8 mouse cellular contexts compared by ENCODE assay signal in the genomic region with DNA sequence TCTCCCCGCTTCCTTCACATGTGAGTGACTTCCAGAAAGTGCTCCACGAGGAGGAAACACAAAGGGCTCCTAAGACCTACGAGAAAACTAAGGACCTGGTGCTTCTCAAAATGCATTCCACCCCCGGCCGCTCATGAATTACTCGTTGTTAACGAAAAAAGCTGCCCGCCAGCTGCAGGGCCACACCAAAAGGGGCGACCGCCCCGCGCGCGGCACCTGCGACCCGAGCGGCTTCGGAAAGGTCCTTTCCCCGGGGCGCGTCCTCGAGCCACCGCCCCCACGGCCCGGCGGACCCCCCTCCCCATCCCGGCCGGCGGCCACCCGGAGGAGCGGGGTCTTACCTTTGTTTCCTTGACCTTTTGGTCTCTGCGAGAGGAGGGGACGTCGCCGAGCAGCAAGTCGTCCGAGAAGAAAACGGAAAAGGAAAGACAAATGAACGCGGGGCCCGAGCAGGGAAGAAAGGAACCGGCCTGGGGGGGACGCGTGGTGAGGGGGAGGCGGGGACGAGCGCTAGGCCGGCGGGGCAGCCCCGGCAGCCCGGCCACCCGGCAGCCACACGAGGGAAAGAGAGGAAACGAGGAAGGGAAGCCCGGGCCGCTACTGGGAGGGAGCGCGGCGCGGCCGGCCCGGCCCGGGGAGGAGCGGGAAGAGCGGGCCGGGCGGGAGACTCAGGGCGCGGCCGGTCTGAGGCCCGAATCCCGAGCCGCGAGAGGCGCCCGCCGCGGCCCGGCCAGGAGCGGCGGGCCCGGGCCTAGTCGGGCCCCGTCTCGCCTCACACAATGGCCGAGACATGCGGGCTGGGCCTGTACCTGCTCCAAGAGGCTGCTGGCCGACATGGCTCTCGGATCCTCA. TPM values are rescaled to one million over a fixed set of nuclear protein-coding genes. Genes with fewer than 3 reads are reported as not detected.
A peak's percentile ranks its signal among the peaks of the same experiment; 100 is the strongest.
DNase-seq lines count a peak whose midpoint lies in the region; ATAC-seq and TF ChIP-seq lines count a peak whose summit lies in the region.

No protein-coding gene starts in this region.

- H3K4me3 ChIP-seq in embryonic facial prominence, embryonic 10.5 days, result peak overlapping the region; percentile 100
- peak overlapping the region; percentile 99 for H3K4me3 ChIP-seq in heart, embryonic 11.5 days (ENCODE audit: low read depth, low read length)
- peak overlapping the region; percentile 99 for H3K4me3 ChIP-seq in kidney, postnatal 0 days (replicated peaks; ENCODE audit: low read depth, low read length)
- peak overlapping the region; percentile 99 for H3K4me3 ChIP-seq in midbrain, embryonic 10.5 days

- no peaks in the 10 kb centered on the region for H3K9me3 ChIP-seq in embryonic facial prominence, embryonic 10.5 days
- H3K9me3 ChIP-seq in heart, embryonic 11.5 days (replicated peaks; ENCODE audit: control insufficient read depth, low read length), result no peaks in the 10 kb centered on the region
- H3K9me3 ChIP-seq in kidney, postnatal 0 days (replicated peaks; ENCODE audit: low read length), result no peaks in the 10 kb centered on the region
- no peaks in the 10 kb centered on the region for H3K9me3 ChIP-seq in midbrain, embryonic 10.5 days (replicated peaks)

- WGBS in embryonic facial prominence, embryonic 10.5 days, result under 1% methylated on average over 89 of the region's 89 CpGs
- under 1% methylated on average over 81 of the region's 89 CpGs for WGBS in heart, embryonic 11.5 days (ENCODE audit: insufficient replicate concordance)
- WGBS in kidney, postnatal 0 days, result under 1% methylated on average over 80 of the region's 89 CpGs
- under 1% methylated on average over 71 of the region's 89 CpGs for WGBS in midbrain, embryonic 10.5 days

- H3K9ac ChIP-seq in heart, embryonic 11.5 days (ENCODE audit: low read depth, low read length), result peak overlapping the region; percentile 99
- peak overlapping the region; percentile 96 for H3K9ac ChIP-seq in kidney, postnatal 0 days (ENCODE audit: low read depth, low read length)

- H3K27ac ChIP-seq in embryonic facial prominence, embryonic 10.5 days (replicated peaks), result peak overlapping the region; percentile 99
- peak overlapping the region; percentile 91 for H3K27ac ChIP-seq in heart, embryonic 11.5 days (ENCODE audit: low read depth, low read length)
- peak overlapping the region; percentile 96 for H3K27ac ChIP-seq in kidney, postnatal 0 days
- peak overlapping the region; percentile 99 for H3K27ac ChIP-seq in midbrain, embryonic 10.5 days (replicated peaks)

- no peak for TF ChIP-seq CTCF in kidney, postnatal 0 days (IDR thresholded peaks at IDR 0.05; ENCODE audit: low read depth)

- DNase-seq in B cell, adult 2 months, result peak; percentile 41 to 48
- DNase-seq in R1 (ENCODE audit: low read depth, low spot score), result peak; percentile 45
- peak; percentile 64 for DNase-seq in embryonic facial prominence, embryonic 10.5 days (ENCODE audit: low spot score)
- DNase-seq in kidney, postnatal 0 days (ENCODE audit: low spot score), result peak; percentile 44
- peak; percentile 58 for DNase-seq in midbrain, embryonic 10.5 days (ENCODE audit: low spot score)
- DNase-seq in spleen, postnatal 36 days (ENCODE audit: low spot score in 2 of 2), result peak; percentile 33 to 43

- peak overlapping the region; percentile 80 for H3K4me2 ChIP-seq in heart, embryonic 11.5 days
- H3K4me2 ChIP-seq in kidney, postnatal 0 days (ENCODE audit: low read length), result peak overlapping the region; percentile 90

- no peaks in the 10 kb centered on the region for H3K27me3 ChIP-seq in embryonic facial prominence, embryonic 10.5 days (replicated peaks; ENCODE audit: low read depth, poor library complexity, severe bottlenecking)
- H3K27me3 ChIP-seq in heart, embryonic 11.5 days (ENCODE audit: control insufficient read depth, insufficient read depth, low read length), result no peaks in the 10 kb centered on the region
- H3K27me3 ChIP-seq in kidney, postnatal 0 days (ENCODE audit: insufficient read depth, low read length), result no peaks in the 10 kb centered on the region
- no peaks in the 10 kb centered on the region for H3K27me3 ChIP-seq in midbrain, embryonic 10.5 days (ENCODE audit: low read depth, poor library complexity, severe bottlenecking)

- ATAC-seq in heart, embryonic 11.5 days (replicated peaks; ENCODE audit: insufficient number of reproducible peaks, low FRiP score, low TSS enrichment), result peak; percentile 76
- peak; percentile 74 for ATAC-seq in kidney, postnatal 0 days (replicated peaks; ENCODE audit: low FRiP score, low read depth)
- ATAC-seq in megakaryocyte progenitor cell, adult 5-6 weeks (replicated peaks; ENCODE audit: poor library complexity), result no peak

- peaks cover 46% of the 10 kb centered on the region for H3K36me3 ChIP-seq in embryonic facial prominence, embryonic 10.5 days (replicated peaks)
- peaks cover 14% of the 10 kb centered on the region for H3K36me3 ChIP-seq in heart, embryonic 11.5 days (ENCODE audit: control insufficient read depth, insufficient read depth, low read length)
- no peaks in the 10 kb centered on the region for H3K36me3 ChIP-seq in kidney, postnatal 0 days (ENCODE audit: insufficient read depth, low read length)
- peaks cover 44% of the 10 kb centered on the region for H3K36me3 ChIP-seq in midbrain, embryonic 10.5 days

- H3K4me1 ChIP-seq in embryonic facial prominence, embryonic 10.5 days, result peaks cover 28% of the 10 kb centered on the region
- H3K4me1 ChIP-seq in heart, embryonic 11.5 days (ENCODE audit: control insufficient read depth, insufficient read depth, low read length), result peaks cover 18% of the 10 kb centered on the region
- 0 out of 2 replicates have a peak, but pooled peaks cover 2% of the 10 kb centered on the region for H3K4me1 ChIP-seq in kidney, postnatal 0 days (replicated peaks; ENCODE audit: insufficient read depth, low read length)
- H3K4me1 ChIP-seq in midbrain, embryonic 10.5 days, result peaks cover 30% of the 10 kb centered on the region

RNA-seq across cellular contexts. Expression of gene Ythdf2, which starts 0.8 kb away (rescaled TPM):
- polyA plus RNA-seq in embryonic facial prominence, embryonic 10.5 days (2016; fragmentation: Nextera tagmentation; extraction: Ambion mirVana), result 155 and 159 TPM in 2 replicates
- 72.5 and 77.9 TPM in 2 replicates for polyA plus RNA-seq in heart, embryonic 11.5 days (2014; fragmentation: Nextera tagmentation; extraction: Ambion mirVana)
- polyA plus RNA-seq in kidney, postnatal 0 days (2015; fragmentation: Nextera tagmentation; extraction: Ambion mirVana), result 87.7 and 89.4 TPM in 2 replicates
- 148 and 150 TPM in 2 replicates for polyA plus RNA-seq in midbrain, embryonic 10.5 days (2016; fragmentation: Nextera tagmentation; extraction: Ambion mirVana)
- 64.7 and 66.5 TPM in 2 replicates for total RNA-seq in megakaryocyte progenitor cell, adult 5-6 weeks (2015)
- 64.0 and 69.7 TPM in 2 replicates for total RNA-seq in megakaryocyte progenitor cell, adult 5-6 weeks (2017)

RNA-seq across cellular contexts. Expression of gene Gmeb1, which starts 50.1 kb away (rescaled TPM):
- 46.2 and 46.5 TPM in 2 replicates for polyA plus RNA-seq in embryonic facial prominence, embryonic 10.5 days (2016; fragmentation: Nextera tagmentation; extraction: Ambion mirVana)
- 28.1 and 28.3 TPM in 2 replicates for polyA plus RNA-seq in heart, embryonic 11.5 days (2014; fragmentation: Nextera tagmentation; extraction: Ambion mirVana)
- polyA plus RNA-seq in kidney, postnatal 0 days (2015; fragmentation: Nextera tagmentation; extraction: Ambion mirVana), result 21.9 and 24.3 TPM in 2 replicates
- polyA plus RNA-seq in midbrain, embryonic 10.5 days (2016; fragmentation: Nextera tagmentation; extraction: Ambion mirVana), result 45.9 and 49.3 TPM in 2 replicates
- 13.9 and 14.3 TPM in 2 replicates for total RNA-seq in megakaryocyte progenitor cell, adult 5-6 weeks (2015)
- 18.7 and 29.3 TPM in 2 replicates for total RNA-seq in megakaryocyte progenitor cell, adult 5-6 weeks (2017)
